ENCODE assay signal across 8 mouse cellular contexts in genomic region chr13:34875741-34876445, GRCm38 (mm10). TPM values are rescaled to one million over a fixed set of nuclear protein-coding genes. Genes with fewer than 3 reads are reported as not detected.
DNase-seq lines count a peak whose midpoint lies in the region; ATAC-seq and TF ChIP-seq lines count a peak whose summit lies in the region.

No protein-coding gene starts in this region.

- intact Hi-C loops in heart, postnatal 14 days (cut with DNase I), result loop anchor here (10.0 kb wide), 1 partner anchor 831 kb away; no protein-coding TSS in a partner anchor

- peaks cover 57% of the 10 kb centered on the region for H3K79me2 ChIP-seq in C2C12 (ENCODE audit: control insufficient read depth, insufficient read depth)

- H3ac ChIP-seq in C2C12 (ENCODE audit: control insufficient read depth, insufficient read length, low read depth), result peak overlapping the region; percentile 95

- no peak for TF ChIP-seq EP300 in stomach, postnatal 0 days (optimal IDR thresholded peaks at IDR 0.05)

- peak; percentile 67 for DNase-seq in NIH3T3 (ENCODE audit: low read depth)
- DNase-seq in embryonic facial prominence, embryonic 14.5 days (ENCODE audit: low spot score), result peak; percentile 62
- peak; percentile 72 to 76 for DNase-seq in heart, postnatal 14 days
- peak; percentile 14 for DNase-seq in large intestine, adult 2 months (ENCODE audit: low read depth, low spot score)
- DNase-seq in stomach, postnatal 0 days (ENCODE audit: low spot score), result peak; percentile 80
- DNase-seq in frontal cortex, postnatal 36 days (ENCODE audit: low spot score in 2 of 2), result no peak

- H3K27me3 ChIP-seq in C2C12 (ENCODE audit: control insufficient read depth, insufficient read depth, insufficient read length), result no peaks in the 10 kb centered on the region
- H3K27me3 ChIP-seq in embryonic facial prominence, embryonic 14.5 days (replicated peaks; ENCODE audit: control insufficient read depth, insufficient read depth, low read length), result no peaks in the 10 kb centered on the region
- no peaks in the 10 kb centered on the region for H3K27me3 ChIP-seq in stomach, postnatal 0 days (ENCODE audit: control insufficient read depth, insufficient read depth, low read length)

- peak overlapping the region; percentile 97 for H3K27ac ChIP-seq in embryonic facial prominence, embryonic 14.5 days (replicated peaks; ENCODE audit: low read depth, low read length)
- peak overlapping the region; percentile 99 for H3K27ac ChIP-seq in stomach, postnatal 0 days (replicated peaks)

- WGBS in embryonic facial prominence, embryonic 14.5 days, result 0% methylated on average over 22 of the region's 50 CpGs
- under 1% methylated on average over 50 of the region's 50 CpGs for WGBS in large intestine, adult 2 months
- WGBS in stomach, postnatal 0 days, result under 1% methylated on average over 38 of the region's 50 CpGs

- peaks cover 51% of the 10 kb centered on the region for H3K79me3 ChIP-seq in C2C12 (ENCODE audit: low read depth)

- H3K4me2 ChIP-seq in embryonic facial prominence, embryonic 14.5 days (ENCODE audit: low read depth, low read length), result peak overlapping the region; percentile 70
- H3K4me2 ChIP-seq in stomach, postnatal 0 days (replicated peaks; ENCODE audit: low read depth), result peak overlapping the region; percentile 57

- H3K4me1 ChIP-seq in embryonic facial prominence, embryonic 14.5 days (ENCODE audit: control insufficient read depth, insufficient read depth, low read length), result peaks cover 8% of the 10 kb centered on the region
- peaks cover 6% of the 10 kb centered on the region; the same call in 1 of the 2 replicates for H3K4me1 ChIP-seq in stomach, postnatal 0 days (replicated peaks; ENCODE audit: control insufficient read depth, insufficient read depth)

- peak overlapping the region; percentile 83 for H3K4me3 ChIP-seq in C2C12 (ENCODE audit: insufficient read depth, poor library complexity, severe bottlenecking)
- peak overlapping the region; percentile 83 for H3K4me3 ChIP-seq in embryonic facial prominence, embryonic 14.5 days (ENCODE audit: low read depth, low read length)
- H3K4me3 ChIP-seq in stomach, postnatal 0 days (ENCODE audit: low read depth, low read length), result peak overlapping the region; percentile 94

- peak; percentile 78 for TF ChIP-seq CTCF in C2C12 (IDR thresholded peaks at IDR 0.05; ENCODE audit: control insufficient read depth, insufficient read depth, insufficient read length)
- peak; percentile 66 for TF ChIP-seq CTCF in stomach, postnatal 0 days (IDR thresholded peaks at IDR 0.05; ENCODE audit: low read depth)

- peak; percentile 23 for ATAC-seq in embryonic facial prominence, embryonic 14.5 days (ENCODE audit: low read depth)
- ATAC-seq in megakaryocyte-erythroid progenitor cell, adult 5-6 weeks (replicated peaks; ENCODE audit: low FRiP score, low TSS enrichment, poor library complexity, severe bottlenecking), result peak; percentile 46; the same call in 1 of the 2 replicates
- peak; percentile 64 for ATAC-seq in stomach, postnatal 0 days (ENCODE audit: low FRiP score, low TSS enrichment)

- H3K9me3 ChIP-seq in embryonic facial prominence, embryonic 14.5 days (ENCODE audit: control insufficient read depth, low read length), result no peaks in the 10 kb centered on the region
- H3K9me3 ChIP-seq in stomach, postnatal 0 days (ENCODE audit: control insufficient read depth, low read length), result no peaks in the 10 kb centered on the region

- peak overlapping the region; percentile 95 for H3K9ac ChIP-seq in embryonic facial prominence, embryonic 14.5 days (ENCODE audit: low read depth, low read length)
- H3K9ac ChIP-seq in stomach, postnatal 0 days (ENCODE audit: low read length), result peak overlapping the region; percentile 96

- H3K36me3 ChIP-seq in C2C12 (ENCODE audit: control insufficient read depth, insufficient read depth), result no peaks in the 10 kb centered on the region
- no peaks in the 10 kb centered on the region for H3K36me3 ChIP-seq in embryonic facial prominence, embryonic 14.5 days (ENCODE audit: control insufficient read depth, insufficient read depth, low read length)
- no peaks in the 10 kb centered on the region for H3K36me3 ChIP-seq in stomach, postnatal 0 days (ENCODE audit: control insufficient read depth, insufficient read depth, low read length)

TF ChIP-seq in C2C12, 6 proteins besides CTCF, POLR2A, EP300 and RAD21:
- TF ChIP-seq FOSL1 (IDR thresholded peaks at IDR 0.05; ENCODE audit: insufficient read depth, low read length, poor library complexity, severe bottlenecking) (no peak), MYOG (IDR thresholded peaks at IDR 0.05; ENCODE audit: control insufficient read depth, extremely low read depth, insufficient read length) (no peak), USF1 (IDR thresholded peaks at IDR 0.05; ENCODE audit: low read depth) (no peak), CEBPB (IDR thresholded peaks at IDR 0.05; ENCODE audit: low read depth) (no peak), MAX (IDR thresholded peaks at IDR 0.05) (peak; percentile 6), MYOD1 (IDR thresholded peaks at IDR 0.05; ENCODE audit: control insufficient read depth, insufficient read length, low read depth) (no peak)

RNA-seq across cellular contexts. Expression of gene Prpf4b, which starts 0.8 kb away (rescaled TPM):
- polyA plus RNA-seq in C2C12 (2012; fragmentation: generic; extraction: Trizol), result 8.5 TPM
- 76.1 and 84.6 TPM in 2 replicates for polyA plus RNA-seq in embryonic facial prominence, embryonic 14.5 days (2014; fragmentation: Nextera tagmentation; extraction: Ambion mirVana)
- 10 to 100 TPM; 38.5 to 39.7 TPM for total RNA-seq in heart, postnatal 14 days (2021)
- polyA plus RNA-seq in large intestine, adult 2 months (2012; rRNA removed), result 12.9 and 16.0 TPM in 2 replicates
- 173 and 238 TPM in 2 replicates for total RNA-seq in megakaryocyte-erythroid progenitor cell, adult 5-6 weeks (2014; fragmentation: Nextera tagmentation)
- total RNA-seq in megakaryocyte-erythroid progenitor cell, adult 5-6 weeks (2017), result 269 and 276 TPM in 2 replicates
- polyA plus RNA-seq in stomach, postnatal 0 days (2015; fragmentation: Nextera tagmentation; extraction: Ambion mirVana), result 37.7 and 42.7 TPM in 2 replicates

RNA-seq across cellular contexts. Expression of gene Fam217a, which starts 48.2 kb away (rescaled TPM):
- polyA plus RNA-seq in C2C12 (2012; fragmentation: generic; extraction: Trizol), result not detected
- 1.1 and 1.3 TPM in 2 replicates for polyA plus RNA-seq in embryonic facial prominence, embryonic 14.5 days (2014; fragmentation: Nextera tagmentation; extraction: Ambion mirVana)
- total RNA-seq in heart, postnatal 14 days (2021), result under 1 TPM; 0.20 to 0.33 TPM
- polyA plus RNA-seq in large intestine, adult 2 months (2012; rRNA removed), result 0.06 and 0.07 TPM in 2 replicates
- 0.77 TPM in 1 of 2 replicates, not detected in the other for total RNA-seq in megakaryocyte-erythroid progenitor cell, adult 5-6 weeks (2014; fragmentation: Nextera tagmentation)
- not detected in 2 replicates for total RNA-seq in megakaryocyte-erythroid progenitor cell, adult 5-6 weeks (2017)
- polyA plus RNA-seq in stomach, postnatal 0 days (2015; fragmentation: Nextera tagmentation; extraction: Ambion mirVana), result 0.78 and 0.96 TPM in 2 replicates

RNA-seq across cellular contexts. Expression of gene 4933417A18Rik, which starts 48.3 kb away (rescaled TPM):
- not detected for polyA plus RNA-seq in C2C12 (2012; fragmentation: generic; extraction: Trizol)
- polyA plus RNA-seq in embryonic facial prominence, embryonic 14.5 days (2014; fragmentation: Nextera tagmentation; extraction: Ambion mirVana), result not detected in 2 replicates
- total RNA-seq in heart, postnatal 14 days (2021), result not detected
- polyA plus RNA-seq in large intestine, adult 2 months (2012; rRNA removed), result not detected in 2 replicates
- total RNA-seq in megakaryocyte-erythroid progenitor cell, adult 5-6 weeks (2014; fragmentation: Nextera tagmentation), result not detected in 2 replicates
- not detected in 2 replicates for total RNA-seq in megakaryocyte-erythroid progenitor cell, adult 5-6 weeks (2017)
- not detected in 2 replicates for polyA plus RNA-seq in stomach, postnatal 0 days (2015; fragmentation: Nextera tagmentation; extraction: Ambion mirVana)

Comparison
In these comparisons a context has a peak if more than half of its experiments do, and no peak if none do; other contexts are left out.
1. DNase-seq: peak in NIH3T3 (single experiment), embryonic facial prominence, embryonic 14.5 days (single experiment), heart, postnatal 14 days (2 of 2), large intestine, adult 2 months (single experiment) and stomach, postnatal 0 days (single experiment); none in frontal cortex, postnatal 36 days (0 of 2).
2. Peak in every context shown above with its lines, with median percentiles within 50 percentile points of each other: H3K4me3 ChIP-seq and ATAC-seq.